Mouse (Mus musculus) brain, embryonic 14.5 days (tissue): ENCODE measurements around the gene Rhobtb1.

ENCODE experiments used
- CTCF ChIP-seq: fragments of 200-500 bp; IDR thresholded peaks from 2 replicates; pipeline ENCODE4 v1.5.1; 2012; ENCODE audit warnings: inconsistent platforms, mild to moderate bottlenecking, moderate library complexity, borderline replicate concordance; ENCODE audit not compliant: insufficient read depth, insufficient read length; ENCODE audit errors: extremely low read depth
- POLR2A ChIP-seq: fragments of 200-500 bp; IDR thresholded peaks from 2 replicates; pipeline ENCODE4 v1.6.1; 2012; ENCODE audit warnings: mild to moderate bottlenecking, inconsistent platforms, borderline replicate concordance; ENCODE audit not compliant: poor library complexity, insufficient read depth, insufficient read length, severe bottlenecking; ENCODE audit errors: extremely low read depth

- no peak for TF ChIP-seq POLR2A
- no peak for TF ChIP-seq CTCF
Measured at GRCm38 (mm10) chr10:69313944-69314343, 162.7 kb downstream of the Rhobtb1 start.
